Mouse (Mus musculus) ES-E14 (cell line): ENCODE measurements around the gene Cmc1.

Experiments
- CHD2 ChIP-seq: IDR thresholded peaks from 2 replicates; pipeline ENCODE4 v1.6.1; 2014; ENCODE audit warnings: mild to moderate bottlenecking, low read depth, low read length, inconsistent platforms
- HCFC1 ChIP-seq: IDR thresholded peaks from 2 replicates; pipeline ENCODE4 v1.6.1; 2012; ENCODE audit warnings: low read length, inconsistent platforms, borderline replicate concordance; ENCODE audit not compliant: insufficient read depth
- ZNF384 ChIP-seq: IDR thresholded peaks from 2 replicates; pipeline ENCODE4 v1.6.1; 2012; ENCODE audit warnings: low read depth, low read length, inconsistent platforms

GRCm38 (mm10) chr9:118059101-118059500 lies 90.9 kb downstream of the Cmc1 start:
- TF ChIP-seq CHD2 (no peak), HCFC1 (no peak), ZNF384 (no peak)
